Mouse (Mus musculus): Measurements from ENCODE around the gene Gm42674. TPM values are rescaled to one million over a fixed set of nuclear protein-coding genes. Genes with fewer than 3 reads are reported as not detected.
A peak's percentile ranks its signal among the peaks of the same experiment; 100 is the strongest.

Gene Gm42674
- polyA plus RNA-seq (2012; rRNA removed), result not detected in 2 replicates

DNA sequence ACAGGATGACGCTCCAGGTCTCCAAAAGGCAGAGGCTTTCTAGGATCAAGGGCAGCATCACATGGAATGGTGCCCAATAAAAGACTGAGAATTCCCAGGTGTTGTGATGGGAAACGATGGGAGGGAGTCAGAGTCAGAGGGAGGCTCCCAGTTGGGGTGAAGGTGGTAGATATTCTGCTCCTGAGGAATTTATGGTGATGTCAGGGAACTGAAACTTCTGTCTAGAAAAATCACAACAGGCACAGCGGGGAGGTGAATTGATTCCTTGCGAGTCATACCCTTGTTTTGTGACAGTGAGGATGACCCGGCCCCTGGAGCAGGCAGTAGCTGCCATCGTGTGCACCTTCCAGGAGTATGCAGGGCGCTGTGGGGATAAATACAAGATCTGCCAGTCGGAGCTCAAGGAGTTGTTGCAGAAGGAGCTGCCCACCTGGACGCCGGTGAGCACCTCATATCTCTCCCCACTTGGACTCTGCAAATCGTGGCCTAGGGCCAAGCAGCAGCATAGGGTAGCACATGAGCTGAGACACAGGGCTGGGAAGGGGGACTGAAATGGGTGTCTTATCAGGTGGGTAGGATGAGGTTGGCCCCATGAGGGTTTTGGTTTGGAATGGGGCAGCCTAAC lies at the start of gene Gm42674:
Gm42674 (plus strand) TSS at position 419 of the 625 bp plus-strand sequence.
- no peak for DNase-seq (ENCODE audit: extremely low spot score in 1 of 2, low spot score in 1 of 2)

- DNase-seq (ENCODE audit: extremely low spot score in 1 of 2, low spot score in 1 of 2), result no peak
These were observed 49.5 kb upstream of the Gm42674 start for GRCm38 (mm10) chr3:90552231-90552630.

- peak; percentile 44 to 53 for DNase-seq (ENCODE audit: extremely low spot score in 1 of 2, low spot score in 1 of 2)
These were observed 45.8 kb upstream of the Gm42674 start for GRCm38 (mm10) chr3:90555954-90556353.

DNA sequence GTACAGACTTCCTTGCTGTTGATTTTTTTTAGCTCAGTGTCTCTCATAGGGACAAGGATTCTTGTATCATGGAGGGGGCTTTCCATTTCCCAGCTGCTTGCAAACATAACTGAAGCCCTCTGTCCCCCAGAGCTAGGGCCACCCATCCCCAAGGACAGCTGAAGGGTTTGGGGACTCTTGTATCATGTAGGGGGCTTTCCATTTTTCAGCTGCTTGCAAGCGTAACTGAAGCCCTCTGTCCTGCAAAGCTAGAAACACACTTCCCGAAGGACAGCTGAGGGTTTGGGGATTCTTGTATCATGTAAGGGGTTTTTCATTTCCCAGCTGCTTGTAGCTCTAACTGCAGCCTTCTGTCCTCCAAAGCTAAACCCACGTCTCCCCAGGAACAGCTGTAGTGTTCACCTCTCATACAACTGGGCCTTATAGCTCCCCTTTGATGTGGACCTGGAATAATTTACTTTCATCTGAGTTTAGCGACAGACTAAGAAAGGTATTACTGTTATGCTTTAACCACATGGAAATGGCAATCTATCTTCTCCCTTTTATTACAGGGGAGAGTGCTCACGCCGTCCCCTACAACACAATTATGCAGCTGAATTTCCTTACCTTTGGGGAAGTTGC lies 41.6 kb upstream of the Gm42674 start, which contains the start of gene S100a3:
S100a3 (plus strand) TSS at position 571 of the 621 bp plus-strand sequence.
- DNase-seq (ENCODE audit: extremely low spot score in 1 of 2, low spot score in 1 of 2), result no peak

DNA sequence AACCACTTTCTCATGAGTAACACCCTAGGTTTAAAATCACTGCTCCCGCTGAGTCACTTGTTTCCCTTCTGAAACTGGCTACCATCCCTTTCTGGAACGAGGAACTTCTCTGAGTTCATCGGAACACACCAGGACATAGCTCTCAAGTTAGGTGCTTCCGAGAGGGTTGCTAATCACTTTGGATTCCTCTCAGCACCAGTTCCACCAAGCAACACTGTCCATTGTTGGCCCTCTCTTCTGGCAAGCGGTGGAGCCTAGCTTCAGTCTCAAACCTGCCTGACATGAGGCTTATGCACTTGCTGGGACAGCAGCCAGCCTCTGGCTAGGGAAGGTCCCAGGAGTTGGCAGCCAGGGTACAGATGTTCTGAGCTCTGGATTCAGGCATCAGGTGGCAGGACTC lies 27.0 kb upstream of the Gm42674 start:
- no peak for DNase-seq (ENCODE audit: extremely low spot score in 1 of 2, low spot score in 1 of 2)

DNA sequence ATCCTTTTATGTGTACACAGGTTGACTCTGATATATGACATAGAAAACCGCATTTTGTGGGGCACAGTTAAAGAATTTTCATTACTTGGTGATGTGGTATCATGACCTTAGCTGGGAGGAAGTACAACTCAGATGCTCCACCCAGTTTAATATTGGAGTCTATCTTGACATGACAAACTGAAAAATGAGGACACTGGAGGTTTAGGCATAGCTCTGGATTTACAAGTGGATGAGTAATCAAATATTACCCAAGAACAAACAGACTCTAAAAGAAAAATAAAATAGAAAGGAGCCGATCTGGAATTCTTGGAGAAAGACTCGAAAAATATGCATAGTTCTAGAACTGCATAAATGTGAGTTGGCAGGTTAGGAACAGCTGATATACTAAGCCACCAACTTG lies 26.4 kb upstream of the Gm42674 start:
- DNase-seq (ENCODE audit: extremely low spot score in 1 of 2, low spot score in 1 of 2), result no peak

DNA sequence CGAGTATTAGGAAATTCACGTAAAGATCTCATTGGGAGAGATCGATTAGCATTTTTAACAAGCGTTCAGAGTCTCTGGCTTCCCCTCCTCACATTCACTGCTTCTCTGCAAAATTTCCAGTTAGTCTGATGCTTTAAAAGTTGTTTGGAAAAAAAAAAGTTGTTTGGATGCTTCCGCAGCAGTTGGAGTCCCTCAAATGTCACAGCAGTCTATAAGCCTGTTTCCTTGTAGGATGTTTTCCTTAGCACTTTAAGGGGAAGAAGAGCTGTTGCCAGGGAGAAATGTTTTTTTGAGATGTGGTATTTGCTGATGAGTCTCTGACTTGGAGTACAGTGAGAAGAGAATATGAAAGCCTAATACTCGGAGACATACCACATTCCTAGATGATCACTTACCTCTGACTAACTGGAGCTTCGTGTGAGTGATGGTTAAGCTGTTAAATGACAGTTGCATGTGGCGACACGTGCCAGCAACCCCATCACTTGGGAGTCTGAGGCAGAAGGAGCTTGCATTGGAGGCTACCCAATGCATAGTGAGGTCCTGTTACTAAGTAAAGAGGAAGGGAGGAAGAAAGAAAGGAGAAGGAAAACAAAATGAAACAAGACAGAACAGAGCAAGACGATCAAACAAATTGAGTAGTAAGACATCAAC lies 25.2 kb upstream of the Gm42674 start:
- DNase-seq (ENCODE audit: extremely low spot score in 1 of 2, low spot score in 1 of 2), result no peak

- no peak for DNase-seq (ENCODE audit: extremely low spot score in 1 of 2, low spot score in 1 of 2)
These were observed 22.3 kb upstream of the Gm42674 start for GRCm38 (mm10) chr3:90579433-90579832.

- no peak for DNase-seq (ENCODE audit: extremely low spot score in 1 of 2, low spot score in 1 of 2)
These were observed 20.6 kb upstream of the Gm42674 start for GRCm38 (mm10) chr3:90581141-90581540.

DNA sequence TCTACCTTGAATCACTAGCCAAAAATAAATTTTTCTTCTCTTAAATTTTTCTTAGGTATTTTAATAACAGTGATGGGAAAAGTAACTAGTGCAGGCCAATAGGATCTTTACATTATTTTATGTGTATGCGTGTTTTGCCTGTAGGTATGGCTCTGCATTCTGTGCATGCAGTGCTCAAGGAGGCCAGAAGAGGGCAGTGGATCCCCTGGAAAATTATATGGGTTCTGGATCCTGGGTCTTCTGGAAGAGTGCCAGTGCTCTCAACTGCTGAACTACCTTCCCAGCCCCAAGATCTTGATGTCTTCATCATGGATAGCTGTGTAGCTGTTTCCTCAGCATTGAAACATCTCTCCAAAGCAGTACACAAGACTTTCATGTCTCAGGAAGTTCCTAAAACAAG lies 19.5 kb upstream of the Gm42674 start:
- no peak for DNase-seq (ENCODE audit: extremely low spot score in 1 of 2, low spot score in 1 of 2)

DNA sequence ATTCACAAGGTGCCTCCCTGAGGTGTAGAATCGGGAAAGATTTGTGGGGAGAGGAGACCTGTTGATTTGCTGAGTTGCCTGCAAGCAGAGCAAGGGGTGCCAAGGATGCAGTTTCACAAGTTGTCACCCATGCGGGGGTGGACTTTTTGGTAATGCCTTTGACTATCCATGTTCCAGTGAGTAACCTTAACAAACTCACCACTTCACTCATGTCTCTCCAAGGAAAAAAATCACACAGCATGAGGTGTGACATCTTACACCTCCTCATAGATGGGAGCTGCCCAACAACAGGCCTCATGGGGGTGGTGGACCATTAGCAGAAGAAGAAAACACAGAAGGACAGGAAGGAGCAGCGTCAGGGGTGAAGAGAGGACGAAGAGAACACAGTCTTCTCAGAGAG lies 19.1 kb upstream of the Gm42674 start:
- no peak for DNase-seq (ENCODE audit: extremely low spot score in 1 of 2, low spot score in 1 of 2)

DNA sequence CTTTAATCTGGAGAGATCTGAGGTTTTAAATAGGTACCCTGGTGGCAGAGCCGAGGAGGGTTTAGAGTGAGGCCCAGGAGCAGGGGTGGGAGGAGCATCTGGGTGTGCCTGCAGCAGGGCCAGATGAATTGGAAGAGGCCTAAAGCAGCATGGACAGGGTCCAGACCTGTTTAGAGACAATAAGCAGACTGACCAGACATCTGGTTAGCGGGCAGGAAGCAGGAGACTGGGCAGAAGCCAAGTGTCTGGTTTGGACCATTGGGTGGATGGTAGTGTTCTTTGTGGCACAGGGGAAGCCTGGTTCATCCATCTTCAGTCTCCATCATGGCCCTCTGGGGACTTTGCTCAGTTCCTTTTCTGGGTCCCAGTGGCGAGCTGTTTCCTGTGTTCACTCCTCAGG lies 17.8 kb upstream of the Gm42674 start:
- no peak for DNase-seq (ENCODE audit: extremely low spot score in 1 of 2, low spot score in 1 of 2)

DNA sequence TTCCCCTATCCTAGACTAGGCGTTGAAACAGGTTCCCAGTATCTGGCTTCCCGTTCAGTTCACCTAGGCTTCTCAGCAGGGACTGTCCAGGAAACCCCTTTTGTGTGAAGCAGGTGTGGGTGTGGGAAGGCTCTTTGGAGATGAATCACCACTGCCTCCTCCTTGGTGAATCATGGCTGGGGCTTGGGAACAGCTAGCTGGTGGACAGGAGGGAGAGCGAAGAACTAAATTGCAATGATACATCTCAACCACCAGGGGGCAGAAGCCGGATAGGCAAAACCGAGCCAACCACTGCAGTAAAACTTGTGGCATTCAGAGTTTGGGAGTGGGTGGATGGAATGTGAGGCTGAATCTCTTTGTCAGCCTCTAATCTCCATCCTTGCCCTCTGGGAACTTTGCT lies 16.1 kb upstream of the Gm42674 start:
- DNase-seq (ENCODE audit: extremely low spot score in 1 of 2, low spot score in 1 of 2), result peak; percentile 64 to 87

DNA sequence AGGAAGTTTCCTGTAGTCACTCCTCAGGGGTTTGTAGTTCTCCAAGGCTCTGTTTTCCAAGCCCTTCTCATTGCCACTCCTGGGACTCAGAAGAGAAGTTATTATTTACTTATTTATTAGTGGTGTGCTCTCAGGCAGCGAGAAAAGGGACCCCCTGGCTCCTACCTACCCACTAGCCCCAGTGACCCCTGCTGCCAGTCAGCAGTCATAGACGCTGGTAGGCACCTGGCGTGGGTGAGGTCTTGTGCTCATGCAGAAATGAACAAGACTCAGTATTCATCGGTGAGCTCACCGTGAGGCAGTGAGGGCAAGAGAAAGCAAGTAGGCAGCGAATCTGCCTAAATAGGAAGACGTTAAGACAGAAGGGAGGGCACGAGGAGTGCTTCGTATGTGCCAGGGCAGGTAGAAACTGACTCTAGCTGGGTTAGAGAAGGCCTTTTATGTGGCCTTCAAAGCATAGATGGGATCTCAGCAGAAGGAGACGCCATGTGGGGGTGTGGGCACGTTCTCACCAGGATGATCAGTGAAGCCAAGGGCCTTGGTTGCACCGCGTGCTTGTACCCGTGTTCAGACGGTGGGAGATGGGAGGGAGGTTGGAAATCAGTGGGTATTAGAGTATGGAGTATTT lies 15.6 kb upstream of the Gm42674 start:
- no peak for DNase-seq (ENCODE audit: extremely low spot score in 1 of 2, low spot score in 1 of 2)

DNA sequence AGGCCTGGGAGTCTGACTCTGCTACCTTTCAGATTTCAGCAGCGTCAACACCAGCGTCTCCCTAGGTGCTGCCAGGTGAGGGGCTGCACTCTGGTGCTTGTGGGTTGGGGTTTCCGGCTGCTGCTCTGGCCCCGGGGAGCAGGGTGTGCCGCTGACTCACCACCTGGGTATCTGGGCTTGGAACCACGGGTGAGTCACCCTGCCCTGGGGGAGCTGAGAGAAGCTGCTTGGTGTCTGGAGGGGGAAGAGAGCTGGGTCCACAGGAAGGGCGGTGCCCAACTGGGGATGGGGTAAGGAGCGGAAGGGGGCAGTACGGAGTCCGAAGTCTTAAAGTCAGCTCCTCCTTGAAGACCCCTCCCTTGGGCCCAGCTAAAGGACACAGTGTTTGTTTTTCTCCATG lies 14.8 kb upstream of the Gm42674 start:
- DNase-seq (ENCODE audit: extremely low spot score in 1 of 2, low spot score in 1 of 2), result peak in 1 of 2 experiments; percentile 52

DNA sequence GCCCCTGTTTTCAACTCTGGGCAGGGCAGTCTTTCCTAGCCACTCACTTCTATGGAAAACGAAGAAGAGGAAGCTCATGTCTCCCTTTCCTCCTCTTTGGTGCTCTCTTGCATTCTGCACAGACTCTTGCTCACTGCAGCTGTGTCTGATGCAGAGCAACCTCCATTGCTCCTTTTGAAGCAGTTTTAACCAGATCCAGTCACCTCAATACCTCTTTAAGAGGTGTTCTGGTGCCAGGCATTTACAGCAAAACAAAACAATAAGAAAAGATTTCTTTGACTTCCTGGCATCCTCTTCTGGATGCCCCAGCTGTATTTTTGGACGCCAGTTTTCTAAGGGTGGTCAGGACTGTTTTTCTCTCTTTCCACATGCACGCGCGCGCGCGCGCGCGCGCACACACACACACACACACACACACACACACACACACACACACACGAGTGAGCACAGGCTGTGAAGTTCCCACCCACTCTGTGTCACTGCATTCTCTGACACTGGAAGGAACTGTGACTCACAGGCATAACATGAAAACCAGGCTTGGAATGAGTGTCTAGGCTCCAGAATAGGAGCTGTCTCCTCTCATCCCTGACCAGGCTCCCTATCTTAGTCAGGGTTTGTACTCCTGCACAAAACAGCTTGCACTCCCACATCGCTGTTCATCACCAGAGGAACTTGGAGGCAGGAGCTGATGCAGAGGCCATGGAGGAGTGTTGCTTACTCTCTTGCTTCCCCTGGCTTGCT lies 14.2 kb upstream of the Gm42674 start:
- peak; percentile 78 to 79 for DNase-seq (ENCODE audit: extremely low spot score in 1 of 2, low spot score in 1 of 2)

DNA sequence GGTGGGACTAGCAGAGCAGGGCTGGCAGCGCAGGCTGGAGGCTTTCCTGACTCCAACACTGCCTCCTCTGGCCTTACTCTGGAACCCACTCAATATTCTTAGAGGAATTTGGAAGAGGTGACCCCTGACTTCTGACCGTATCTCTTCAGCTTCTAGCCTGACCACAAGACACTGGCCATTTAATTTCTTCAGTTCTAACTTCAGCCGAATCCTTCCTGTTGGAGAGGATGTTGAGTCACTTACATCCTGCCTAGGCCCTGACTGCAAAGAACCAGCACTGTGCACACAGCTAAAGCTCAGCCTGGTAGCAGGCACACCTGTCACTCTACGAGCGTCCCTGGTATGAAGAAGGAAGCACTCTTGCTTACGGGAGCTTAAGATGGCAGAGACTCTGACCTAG lies 12.3 kb upstream of the Gm42674 start:
- no peak for DNase-seq (ENCODE audit: extremely low spot score in 1 of 2, low spot score in 1 of 2)

DNA sequence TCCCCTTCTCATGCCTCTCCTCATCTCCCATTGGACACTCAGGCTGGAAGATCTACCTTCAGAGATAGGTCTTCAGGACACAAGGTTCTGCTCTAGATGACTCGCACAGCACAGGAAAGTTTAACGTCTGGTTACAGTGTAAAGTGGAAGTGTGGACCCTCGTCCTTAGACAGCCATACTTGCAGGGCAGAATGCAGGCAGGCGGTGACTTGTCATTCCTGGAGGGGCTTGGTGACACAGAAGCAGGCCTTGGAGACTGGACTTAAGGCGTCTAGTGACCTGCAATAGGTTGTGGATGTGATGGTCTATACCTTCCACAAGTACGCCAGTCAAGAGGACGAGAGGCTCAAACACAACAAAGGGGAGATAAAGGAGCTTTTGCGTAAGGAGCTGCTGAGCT lies 11.8 kb upstream of the Gm42674 start, which contains the start of gene S100a2:
S100a2 (plus strand) TSS at position 301 of the 400 bp plus-strand sequence.
- DNase-seq (ENCODE audit: extremely low spot score in 1 of 2, low spot score in 1 of 2), result no peak

DNA sequence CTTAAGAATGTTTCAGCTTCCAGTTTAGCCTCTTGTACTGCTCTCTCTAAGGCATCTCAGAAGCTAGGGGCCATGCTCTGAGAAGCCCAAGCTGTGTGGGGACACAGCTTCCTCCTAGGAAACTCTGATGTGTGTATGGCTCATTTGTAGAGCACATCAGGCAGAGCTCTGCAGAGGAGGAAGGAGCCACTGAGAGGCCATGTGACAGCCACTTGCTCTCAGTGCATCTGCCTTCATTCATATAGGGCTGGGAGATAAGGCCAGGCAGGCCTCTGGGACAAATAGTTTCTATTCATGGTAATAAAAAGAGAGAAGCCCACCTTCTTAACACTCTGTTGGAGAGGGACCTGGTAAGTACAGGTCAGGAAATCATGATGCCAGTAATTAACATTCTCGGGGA lies 7.2 kb upstream of the Gm42674 start:
- DNase-seq (ENCODE audit: extremely low spot score in 1 of 2, low spot score in 1 of 2), result no peak

- DNase-seq (ENCODE audit: extremely low spot score in 1 of 2, low spot score in 1 of 2), result no peak
These were observed 6.1 kb upstream of the Gm42674 start for GRCm38 (mm10) chr3:90595556-90595955.

DNA sequence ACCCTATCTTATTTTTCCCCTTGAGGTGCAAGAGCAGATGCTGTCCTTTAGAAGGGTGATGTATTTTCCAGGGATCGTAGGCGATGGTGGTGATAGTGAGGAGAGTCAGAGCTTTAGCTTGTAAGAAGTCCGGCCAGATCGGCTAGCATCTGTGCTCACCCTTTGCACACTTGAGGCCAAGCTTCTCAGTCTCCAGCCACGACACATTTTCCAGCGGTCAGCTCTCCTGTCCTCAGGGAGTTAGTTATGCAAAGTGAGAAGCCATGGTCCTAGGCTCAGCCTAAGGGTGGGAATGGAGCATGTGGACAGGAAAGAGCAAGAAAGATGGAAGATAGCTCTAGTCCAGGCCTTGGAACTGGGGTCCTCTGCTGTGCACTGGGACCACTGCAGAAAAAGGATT lies 4.9 kb upstream of the Gm42674 start:
- no peak for DNase-seq (ENCODE audit: extremely low spot score in 1 of 2, low spot score in 1 of 2)

All from frontal cortex, adult 2 months (tissue).